Mouse (Mus musculus) limb, embryonic 14.5 days (tissue): ENCODE measurements around the gene Skap1. TPM values are rescaled to one million over a fixed set of nuclear protein-coding genes. Genes with fewer than 3 reads are reported as not detected.

Experiments
- ATAC-seq: fragments of 200-750 bp; cut with Nextera tagmentation; 2 replicates; pipeline ENCODE4 v1.8.0; 2017; ENCODE audit warnings: low read depth, moderate number of reproducible peaks, moderate TSS enrichment; ENCODE audit not compliant: low FRiP score
- DNase-seq: peaks from one replicate; pipeline ENCODE4 v3.0.0-alpha.2; 2015; ENCODE audit warnings: low spot score
- H3K27ac ChIP-seq: fragments of 300-500 bp; sonication (generic); replicated peaks from 2 replicates; pipeline ENCODE4 v1.5.1; 2014; ENCODE audit warnings: low read depth, mild to moderate bottlenecking, low read length, moderate library complexity, mixed read lengths
- H3K27me3 ChIP-seq: fragments of 300-500 bp; sonication (generic); 2 replicates; pipeline ENCODE4 v1.6.1; 2014; ENCODE audit warnings: low read length, mixed read lengths; ENCODE audit not compliant: control insufficient read depth, insufficient read depth
- H3K36me3 ChIP-seq: fragments of 300-500 bp; sonication (generic); 2 replicates; pipeline ENCODE4 v1.6.1; 2014; ENCODE audit warnings: mild to moderate bottlenecking, low read length, moderate library complexity, mixed read lengths; ENCODE audit not compliant: control insufficient read depth, insufficient read depth
- H3K4me1 ChIP-seq: fragments of 300-500 bp; sonication (generic); 2 replicates; pipeline ENCODE4 v1.6.1; 2014; ENCODE audit warnings: antibody characterized with exemption, low read length, mixed read lengths; ENCODE audit not compliant: control insufficient read depth, insufficient read depth
- H3K4me2 ChIP-seq: fragments of 300-500 bp; sonication (generic); replicated peaks from 2 replicates; pipeline ENCODE4 v1.6.1; 2014; ENCODE audit warnings: low read depth, mild to moderate bottlenecking, low read length, moderate library complexity; ENCODE audit not compliant: severe bottlenecking
- H3K4me3 ChIP-seq: fragments of 300-500 bp; sonication (generic); replicated peaks from 2 replicates; pipeline ENCODE4 v1.5.1; 2014; ENCODE audit warnings: low read length
- H3K9ac ChIP-seq: fragments of 300-500 bp; sonication (generic); 2 replicates; pipeline ENCODE4 v1.6.1; 2014; ENCODE audit warnings: mild to moderate bottlenecking, low read depth, low read length, moderate library complexity; ENCODE audit not compliant: severe bottlenecking
- H3K9me3 ChIP-seq: fragments of 300-500 bp; sonication (generic); 2 replicates; pipeline ENCODE4 v1.6.1; 2016; ENCODE audit warnings: low read length; ENCODE audit not compliant: control insufficient read depth
- POLR2A ChIP-seq: fragments of 200-500 bp; IDR thresholded peaks from 2 replicates; pipeline ENCODE4 v1.8.0; 2012; ENCODE audit warnings: inconsistent platforms, mild to moderate bottlenecking, moderate library complexity, borderline replicate concordance; ENCODE audit not compliant: insufficient read depth, insufficient read length; ENCODE audit errors: extremely low read depth
- WGBS: fragments of 180-500 bp; shearing (Covaris S2); extraction: QIAGEN DNeasy Blood & Tissue Kit; methylation state at CpG from one replicate; pipeline ENCODE4 v1.1.7; 2014; 5-methylcytosine and 5-hydroxymethylcytosine counted together
- polyA plus RNA-seq, 2 experiments: library from polyadenylated mRNA; depleted of rRNA in 1 of 2; stranded (reverse) in 1 of 2; unstranded in 1 of 2; fragments of >200 nt; fragmentation: Nextera tagmentation in 1 of 2; extraction: Ambion mirVana in 1 of 2; gene quantifications; 2 replicates each; pipeline versions ENCODE4 v1.2.1 to v1.2.3; 2012 to 2014

The Skap1 gene
- polyA plus RNA-seq (2012; rRNA removed) (0.67 and 0.81 TPM in 2 replicates), polyA plus RNA-seq (2014; fragmentation: Nextera tagmentation; extraction: Ambion mirVana) (1.9 and 2.1 TPM in 2 replicates)

GRCm38 (mm10) chr11:96463986-96464715, at the start of gene Skap1:
Gene Skap1 (plus strand): TSS chr11:96464593.
- Histone ChIP-seq H3K9ac (no peak within 1 kb of the TSS), H3K36me3 (no peaks in the 10 kb centered on the region), H3K9me3 (no peaks in the 10 kb centered on the region), H3K4me1 (no peaks in the 10 kb centered on the region), H3K27ac (no peak within 1 kb of the TSS), H3K4me2 (peak within 1 kb of the TSS; percentile 47), H3K27me3 (peaks cover 65% of the 10 kb centered on the region), H3K4me3 (peak within 1 kb of the TSS; percentile 26)
- no peak for ATAC-seq
- WGBS: 7% methylated on average over 27 of the region's 42 CpGs
- no peak for TF ChIP-seq POLR2A
- no peak for DNase-seq

- Histone ChIP-seq H3K9ac (no peak overlapping the region), H3K9me3 (no peaks in the 10 kb centered on the region), H3K4me2 (peak overlapping the region; percentile 22; the same call in 1 of the 2 replicates), H3K4me1 (peaks cover 14% of the 10 kb centered on the region; the same call in 1 of the 2 replicates), H3K4me3 (no peak overlapping the region), H3K27ac (peak overlapping the region; percentile 45; the same call in 1 of the 2 replicates), H3K27me3 (no peaks in the 10 kb centered on the region; the same call in 1 of the 2 replicates), H3K36me3 (no peaks in the 10 kb centered on the region)
- DNase-seq (no peak), ATAC-seq (no peak; the same call in 1 of the 2 replicates)
- 12% methylated on average over 5 of the region's 5 CpGs for WGBS
- TF ChIP-seq POLR2A: no peak
Measured at GRCm38 (mm10) chr11:96421074-96421473, 43.3 kb upstream of the Skap1 start.

- no peak for TF ChIP-seq POLR2A
- peak; percentile 64 for DNase-seq
- Histone ChIP-seq H3K4me1 (peaks cover 14% of the 10 kb centered on the region; the same call in 1 of the 2 replicates), H3K27ac (no peak overlapping the region), H3K9me3 (no peaks in the 10 kb centered on the region), H3K4me2 (no peak overlapping the region; the same call in 1 of the 2 replicates), H3K27me3 (no peaks in the 10 kb centered on the region; the same call in 1 of the 2 replicates), H3K9ac (no peak overlapping the region), H3K4me3 (no peak overlapping the region), H3K36me3 (no peaks in the 10 kb centered on the region)
- WGBS: 11% methylated on average over 11 of the region's 11 CpGs
- ATAC-seq: peak; percentile 81
Measured at GRCm38 (mm10) chr11:96421517-96422265, 42.7 kb upstream of the Skap1 start.

GRCm38 (mm10) chr11:96425193-96425592, 39.2 kb upstream of the Skap1 start:
- H3K36me3 ChIP-seq: no peaks in the 10 kb centered on the region
- WGBS: 84% methylated on average over 6 of the region's 6 CpGs
- H3K27me3 ChIP-seq: no peaks in the 10 kb centered on the region; the same call in 1 of the 2 replicates
- no peak overlapping the region for H3K4me2 ChIP-seq
- TF ChIP-seq POLR2A: no peak
- H3K9me3 ChIP-seq: no peaks in the 10 kb centered on the region
- DNase-seq: no peak
- H3K27ac ChIP-seq: no peak overlapping the region
- H3K4me3 ChIP-seq: no peak overlapping the region
- H3K4me1 ChIP-seq: peaks cover 14% of the 10 kb centered on the region; the same call in 1 of the 2 replicates
- no peak for ATAC-seq
- H3K9ac ChIP-seq: no peak overlapping the region

GRCm38 (mm10) chr11:96426191-96426590, 38.2 kb upstream of the Skap1 start:
- no peak overlapping the region for H3K4me3 ChIP-seq
- no peak overlapping the region for H3K9ac ChIP-seq
- no peaks in the 10 kb centered on the region; the same call in 1 of the 2 replicates for H3K27me3 ChIP-seq
- ATAC-seq: no peak
- WGBS: 34% methylated on average over 6 of the region's 6 CpGs
- H3K9me3 ChIP-seq: no peaks in the 10 kb centered on the region
- H3K4me2 ChIP-seq: no peak overlapping the region
- peaks cover 9% of the 10 kb centered on the region; the same call in 1 of the 2 replicates for H3K4me1 ChIP-seq
- H3K36me3 ChIP-seq: no peaks in the 10 kb centered on the region
- no peak for TF ChIP-seq POLR2A
- DNase-seq: no peak
- no peak overlapping the region for H3K27ac ChIP-seq
